Mouse (Mus musculus): ENCODE results near the gene Myh14. TPM values are rescaled to one million over a fixed set of nuclear protein-coding genes. Genes with fewer than 3 reads are reported as not detected.

Gene Myh14
- total RNA-seq, 2 experiments from 2014 or later = 30.4 TPM

DNA sequence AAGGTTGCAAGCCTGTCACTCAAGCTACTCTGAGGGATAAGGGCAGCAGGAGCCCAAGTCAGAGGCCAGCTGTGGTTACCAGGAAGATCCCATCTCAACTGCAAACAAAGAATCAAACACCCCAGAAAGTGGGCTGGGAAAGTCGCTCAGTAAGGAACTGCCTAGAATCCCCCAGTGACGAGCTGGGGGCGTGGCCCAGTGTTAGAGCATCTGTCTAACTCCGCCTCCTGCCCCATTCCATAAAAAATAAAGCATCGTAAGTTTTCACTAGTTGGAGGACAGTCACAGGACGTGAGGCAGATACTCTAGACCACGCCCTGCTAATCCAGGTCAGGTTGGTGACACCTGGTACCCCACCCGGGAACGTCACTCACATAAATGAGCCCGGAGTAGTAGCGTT is 5.9 kb downstream of the Myh14 start:
- Histone ChIP-seq H3K4me3 (no peak overlapping the region), H3K27ac (no peak overlapping the region)
- TF ChIP-seq CTCF (conservative IDR thresholded peaks at IDR 0.05) = no peak
- no peak for DNase-seq (ENCODE audit: low spot score in 2 of 2)

GRCm38 (mm10) chr7:44663546-44663945 is 7.1 kb downstream of the Myh14 start:
- Histone ChIP-seq H3K27ac (no peak overlapping the region), H3K4me3 (no peak overlapping the region)
- DNase-seq (ENCODE audit: low spot score in 2 of 2) = no peak
- no peak for TF ChIP-seq CTCF (conservative IDR thresholded peaks at IDR 0.05)

- TF ChIP-seq CTCF (conservative IDR thresholded peaks at IDR 0.05) = no peak
- peak overlapping the region; percentile 81 for H3K27ac ChIP-seq
These were observed 8.1 kb downstream of the Myh14 start for GRCm38 (mm10) chr7:44662569-44662968.

GRCm38 (mm10) chr7:44662168-44662567 is 8.5 kb downstream of the Myh14 start:
- Histone ChIP-seq H3K4me3 (no peak overlapping the region), H3K27ac (peak overlapping the region; percentile 81)
- no peak for DNase-seq (ENCODE audit: low spot score in 2 of 2)
- TF ChIP-seq CTCF (conservative IDR thresholded peaks at IDR 0.05) = no peak

More at GRCm38 (mm10) chr7:44662569-44662968, 8.1 kb downstream of the Myh14 start:
- H3K4me3 ChIP-seq = no peak overlapping the region
- DNase-seq (ENCODE audit: low spot score in 2 of 2) = no peak

- no peak for TF ChIP-seq CTCF (conservative IDR thresholded peaks at IDR 0.05)
- Histone ChIP-seq H3K4me3 (no peak overlapping the region), H3K27ac (peak overlapping the region; percentile 81)
- DNase-seq (ENCODE audit: low spot score in 2 of 2) = peak; percentile 87
These were observed 9.4 kb downstream of the Myh14 start for GRCm38 (mm10) chr7:44661219-44661618.

- DNase-seq (ENCODE audit: low spot score in 2 of 2) = peak in 1 of 2 experiments; percentile 62
- no peak overlapping the region for H3K4me3 ChIP-seq
- no peak overlapping the region for H3K27ac ChIP-seq
- peak; percentile 88 for TF ChIP-seq CTCF (conservative IDR thresholded peaks at IDR 0.05)
These were observed 15.1 kb downstream of the Myh14 start for GRCm38 (mm10) chr7:44655504-44655903.

DNA sequence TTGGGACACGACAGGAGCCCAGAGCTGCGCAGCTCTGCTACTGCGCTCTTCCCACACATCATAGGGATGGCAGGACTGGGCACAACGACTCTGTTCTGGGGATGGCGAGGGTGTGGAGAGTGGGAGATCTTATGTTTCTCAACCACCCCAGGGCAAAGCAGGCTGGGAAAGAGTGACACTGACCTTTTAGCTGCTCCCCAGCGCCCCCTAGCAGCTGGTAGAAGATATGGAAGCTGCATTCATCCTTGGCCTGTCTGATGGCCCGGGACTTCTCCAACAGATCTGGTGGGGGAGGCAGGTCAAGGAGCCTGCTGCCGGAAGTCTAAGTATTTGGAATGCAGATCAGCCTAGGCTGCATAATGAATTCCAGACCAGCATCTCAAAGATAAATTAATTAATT is 16.9 kb downstream of the Myh14 start:
- no peak for DNase-seq (ENCODE audit: low spot score in 2 of 2)
- H3K4me3 ChIP-seq = no peak overlapping the region
- TF ChIP-seq CTCF (conservative IDR thresholded peaks at IDR 0.05) = peak; percentile 71
- H3K27ac ChIP-seq = no peak overlapping the region

DNA sequence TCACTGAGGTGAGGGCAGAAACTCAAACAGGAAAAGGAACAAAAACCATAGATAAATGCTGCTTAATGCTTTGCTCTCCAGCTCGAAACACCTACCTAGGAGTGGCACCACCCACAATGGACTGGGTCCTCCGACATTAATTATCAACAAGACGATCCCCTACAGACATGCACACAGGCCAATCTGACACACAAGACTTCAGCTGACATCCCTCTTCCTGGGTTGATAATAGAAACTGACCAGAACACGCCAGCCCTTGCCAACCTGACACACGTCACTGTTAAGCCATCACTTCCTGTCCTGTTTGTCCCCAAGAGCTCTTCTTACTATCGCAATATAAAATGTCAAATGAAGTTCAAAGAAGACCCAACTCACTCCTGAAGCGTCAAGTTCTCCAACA is 19.2 kb downstream of the Myh14 start:
- H3K27ac ChIP-seq = no peak overlapping the region
- no peak overlapping the region for H3K4me3 ChIP-seq
- DNase-seq (ENCODE audit: low spot score in 2 of 2) = no peak
- TF ChIP-seq CTCF (conservative IDR thresholded peaks at IDR 0.05) = no peak

DNA sequence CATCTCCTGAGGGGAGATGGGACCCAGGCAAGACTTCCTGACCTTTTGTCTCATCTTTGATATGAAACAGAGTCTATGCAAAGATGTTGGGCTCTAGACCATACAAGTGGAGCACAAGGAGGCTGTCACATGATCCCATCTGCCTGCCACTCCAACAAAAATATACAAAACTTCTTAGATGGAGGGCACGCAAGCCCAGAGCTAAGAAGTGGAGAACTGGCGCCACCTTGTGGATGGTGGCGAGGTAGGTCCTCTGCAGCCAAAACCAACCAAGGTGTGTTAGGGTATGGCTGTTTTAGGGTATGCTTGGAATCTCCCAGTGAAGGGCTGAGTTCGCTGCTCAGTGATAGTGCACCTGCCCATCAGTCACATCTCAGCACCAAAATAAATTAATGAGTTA is 20.7 kb downstream of the Myh14 start:
- Histone ChIP-seq H3K4me3 (no peak overlapping the region), H3K27ac (no peak overlapping the region)
- DNase-seq (ENCODE audit: low spot score in 2 of 2) = peak; percentile 55 to 81
- TF ChIP-seq CTCF (conservative IDR thresholded peaks at IDR 0.05) = peak; percentile 91

DNA sequence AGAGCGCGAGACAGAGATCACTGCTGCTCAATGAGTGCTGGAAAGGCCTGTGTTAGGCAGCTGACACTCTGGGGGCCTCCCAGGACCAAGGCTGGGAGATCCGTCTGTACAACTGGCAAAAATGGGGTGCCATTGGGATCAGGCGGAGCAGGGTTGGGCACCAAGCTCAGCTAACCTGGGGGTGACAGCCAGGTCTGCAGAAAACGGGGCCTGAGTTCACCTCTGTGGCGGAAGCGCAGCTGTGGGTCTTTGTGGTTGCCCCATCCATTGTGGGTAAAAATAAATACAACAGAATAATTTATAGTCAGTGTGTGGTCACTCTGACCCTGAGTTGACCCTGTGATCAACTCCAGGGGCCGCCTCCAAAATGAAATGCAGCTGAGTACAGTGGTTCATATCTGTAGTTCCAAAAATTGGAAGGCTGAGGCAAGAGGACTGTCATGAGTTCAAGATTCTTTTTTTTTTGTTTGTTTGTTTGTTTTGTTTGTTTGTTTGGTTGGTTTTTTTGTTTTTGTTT is 21.5 kb downstream of the Myh14 start:
- Histone ChIP-seq H3K4me3 (no peak overlapping the region), H3K27ac (no peak overlapping the region)
- no peak for DNase-seq (ENCODE audit: low spot score in 2 of 2)
- no peak for TF ChIP-seq CTCF (conservative IDR thresholded peaks at IDR 0.05)

- no peak for DNase-seq (ENCODE audit: low spot score in 2 of 2)
- Histone ChIP-seq H3K27ac (no peak overlapping the region), H3K4me3 (no peak overlapping the region)
- TF ChIP-seq CTCF (conservative IDR thresholded peaks at IDR 0.05) = no peak
These were observed 22.9 kb downstream of the Myh14 start for GRCm38 (mm10) chr7:44647729-44648128.

DNA sequence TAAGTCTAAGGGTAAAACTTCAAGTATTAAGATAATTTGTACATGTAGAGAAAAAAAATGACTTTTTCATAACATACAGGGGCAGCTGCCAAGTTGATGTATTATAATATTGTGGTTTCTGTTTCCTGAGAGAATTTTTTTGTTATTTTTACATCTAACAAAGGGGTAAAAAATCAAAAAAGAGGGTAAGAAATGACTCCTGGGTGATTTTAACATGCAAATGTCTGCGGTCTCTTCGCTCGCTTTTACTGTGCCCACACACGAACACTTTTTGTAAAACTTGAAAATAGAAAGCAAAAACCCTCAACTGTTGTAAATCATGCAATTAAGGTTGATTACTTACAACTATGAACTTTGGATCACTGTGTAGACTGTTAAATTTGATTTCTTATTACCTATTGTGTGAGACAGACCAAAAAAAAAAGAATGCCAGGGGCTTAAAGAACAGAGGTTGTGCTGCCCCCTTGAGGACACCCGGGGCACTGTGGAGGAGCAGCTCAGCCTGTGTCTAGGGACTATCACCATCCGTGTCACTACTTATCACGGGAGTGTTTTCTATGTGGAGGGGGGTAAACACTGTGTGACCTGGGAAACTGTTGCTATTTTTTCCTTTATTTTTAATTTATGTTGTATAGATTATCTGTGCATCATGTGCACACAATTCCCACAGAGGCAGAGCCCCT is 23.5 kb downstream of the Myh14 start:
- TF ChIP-seq CTCF (conservative IDR thresholded peaks at IDR 0.05) = peak; percentile 92
- peak; percentile 72 to 86 for DNase-seq (ENCODE audit: low spot score in 2 of 2)
- H3K27ac ChIP-seq = no peak overlapping the region
- H3K4me3 ChIP-seq = no peak overlapping the region

GRCm38 (mm10) chr7:44645951-44646350 is 24.7 kb downstream of the Myh14 start:
- no peak for DNase-seq (ENCODE audit: low spot score in 2 of 2)
- Histone ChIP-seq H3K4me3 (no peak overlapping the region), H3K27ac (no peak overlapping the region)
- TF ChIP-seq CTCF (conservative IDR thresholded peaks at IDR 0.05) = no peak

DNA sequence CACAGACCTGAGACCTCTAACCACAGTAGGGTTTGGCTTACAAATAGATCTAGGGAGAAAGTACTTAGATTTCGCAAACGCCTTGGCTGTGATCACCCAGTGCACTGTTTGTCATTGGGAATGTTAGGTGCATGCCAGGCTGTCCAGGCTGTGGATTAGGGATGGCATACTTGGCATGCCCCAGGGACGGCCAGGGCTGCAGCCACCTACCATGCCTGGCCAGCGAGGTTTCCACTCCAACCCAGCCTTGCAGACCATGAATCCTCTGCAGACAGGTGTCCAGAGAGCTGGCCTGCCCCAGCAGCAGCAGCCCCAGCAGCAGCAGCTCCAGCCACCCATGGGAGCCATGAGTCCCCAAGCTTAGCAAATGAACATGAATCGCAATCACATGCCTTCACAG is 25.4 kb downstream of the Myh14 start:
- no peak for TF ChIP-seq CTCF (conservative IDR thresholded peaks at IDR 0.05)
- H3K4me3 ChIP-seq = no peak overlapping the region
- no peak for DNase-seq (ENCODE audit: low spot score in 2 of 2)
- H3K27ac ChIP-seq = no peak overlapping the region

Measured in layer of hippocampus, adult 2 months (tissue).